Mouse (Mus musculus): Measurements from ENCODE around the gene Gm10697. TPM values are rescaled to one million over a fixed set of nuclear protein-coding genes. Genes with fewer than 3 reads are reported as not detected.
"Not testable (repeated sequence)": the region's sequence is repeated elsewhere in the genome, so short reads cannot be mapped to it uniquely, and the experiment has no call there.

Gene Gm10697
- not detected in 2 replicates for polyA plus RNA-seq (2016; fragmentation: Nextera tagmentation; extraction: Ambion mirVana)

DNA sequence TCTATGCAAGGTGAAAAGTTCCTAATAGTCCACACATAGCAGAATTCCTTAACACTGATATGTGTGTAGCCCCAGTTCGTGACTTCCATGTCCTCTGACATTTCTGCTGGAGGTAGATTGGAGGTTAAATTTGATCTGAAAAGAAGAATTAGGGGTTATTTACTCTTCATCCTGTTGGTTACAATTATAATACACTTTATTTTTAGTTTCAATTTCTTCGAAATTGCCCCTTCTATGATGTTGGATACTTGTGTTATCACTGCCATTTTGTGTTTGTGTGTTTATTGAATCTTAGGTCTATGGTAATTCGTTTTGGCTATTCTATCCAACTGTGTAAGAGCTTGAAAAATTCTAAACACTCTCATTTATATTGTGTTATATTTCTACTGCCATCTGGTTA, at the start of gene Gm10697:
Gm10697 (minus strand) TSS at position 101 of the 400 bp plus-strand sequence.
- H3K36me3 ChIP-seq; H3K4me2 ChIP-seq (replicated peaks); H3K9me3 ChIP-seq; H3K27me3 ChIP-seq; H3K4me1 ChIP-seq; ATAC-seq (ENCODE audit: insufficient number of reproducible peaks, insufficient read depth, low FRiP score, low TSS enrichment); H3K4me3 ChIP-seq; H3K27ac ChIP-seq; H3K9ac ChIP-seq: not testable (repeated sequence)
- 50% methylated on average over 1 of the region's 3 CpGs for WGBS

GRCm38 (mm10) chr3:94115071-94115470, 42.6 kb upstream of the Gm10697 start:
- not testable (repeated sequence) for H3K9ac ChIP-seq; H3K27me3 ChIP-seq; H3K27ac ChIP-seq; H3K4me2 ChIP-seq (replicated peaks); ATAC-seq (ENCODE audit: insufficient number of reproducible peaks, insufficient read depth, low FRiP score, low TSS enrichment); H3K9me3 ChIP-seq; H3K4me3 ChIP-seq; H3K36me3 ChIP-seq; H3K4me1 ChIP-seq
- 64% methylated on average over 1 of the region's 1 CpGs for WGBS

GRCm38 (mm10) chr3:94054785-94055184, 17.7 kb downstream of the Gm10697 start, which contains the start of gene Gm9125:
TSS of gene Gm9125 (minus strand) at chr3:94054885.
- not testable (repeated sequence) for H3K9me3 ChIP-seq; H3K27ac ChIP-seq; H3K4me1 ChIP-seq; H3K4me3 ChIP-seq; H3K9ac ChIP-seq; H3K27me3 ChIP-seq; H3K4me2 ChIP-seq (replicated peaks); ATAC-seq (ENCODE audit: insufficient number of reproducible peaks, insufficient read depth, low FRiP score, low TSS enrichment); H3K36me3 ChIP-seq
- WGBS = 73% methylated on average over 2 of the region's 3 CpGs

GRCm38 (mm10) chr3:94049566-94050121, 22.8 kb downstream of the Gm10697 start:
- not testable (repeated sequence) for H3K27ac ChIP-seq; H3K4me2 ChIP-seq (replicated peaks); H3K9me3 ChIP-seq; H3K27me3 ChIP-seq; H3K9ac ChIP-seq; ATAC-seq (ENCODE audit: insufficient number of reproducible peaks, insufficient read depth, low FRiP score, low TSS enrichment); H3K4me1 ChIP-seq; H3K36me3 ChIP-seq; H3K4me3 ChIP-seq
- WGBS = no CpG with 5 or more reads among the region's 5 CpGs

DNA sequence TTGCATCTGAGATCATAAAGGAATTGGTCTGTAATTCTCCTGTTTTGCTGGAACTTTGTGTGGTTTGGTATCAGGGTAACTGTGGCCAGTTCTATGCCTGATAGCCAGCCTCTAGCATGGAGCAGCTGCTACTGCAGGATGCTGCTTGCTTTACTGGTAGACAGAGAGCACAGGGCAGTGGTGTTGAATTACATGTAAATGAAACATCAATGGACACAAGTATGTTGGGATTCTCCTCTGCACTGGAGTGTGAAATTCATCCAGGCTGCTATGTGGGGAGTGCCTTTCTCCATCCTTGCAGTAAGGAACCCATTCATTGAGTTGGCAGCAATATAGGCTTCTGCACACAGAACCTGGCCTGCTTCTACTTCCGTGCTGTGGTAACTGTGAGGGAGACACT, 34.2 kb downstream of the Gm10697 start:
- H3K27me3 ChIP-seq; H3K9ac ChIP-seq; H3K36me3 ChIP-seq; H3K4me2 ChIP-seq (replicated peaks); H3K4me1 ChIP-seq; H3K27ac ChIP-seq; H3K9me3 ChIP-seq; H3K4me3 ChIP-seq; ATAC-seq (ENCODE audit: insufficient number of reproducible peaks, insufficient read depth, low FRiP score, low TSS enrichment): not testable (repeated sequence)
- 75% methylated on average over 1 of the region's 1 CpGs for WGBS

DNA sequence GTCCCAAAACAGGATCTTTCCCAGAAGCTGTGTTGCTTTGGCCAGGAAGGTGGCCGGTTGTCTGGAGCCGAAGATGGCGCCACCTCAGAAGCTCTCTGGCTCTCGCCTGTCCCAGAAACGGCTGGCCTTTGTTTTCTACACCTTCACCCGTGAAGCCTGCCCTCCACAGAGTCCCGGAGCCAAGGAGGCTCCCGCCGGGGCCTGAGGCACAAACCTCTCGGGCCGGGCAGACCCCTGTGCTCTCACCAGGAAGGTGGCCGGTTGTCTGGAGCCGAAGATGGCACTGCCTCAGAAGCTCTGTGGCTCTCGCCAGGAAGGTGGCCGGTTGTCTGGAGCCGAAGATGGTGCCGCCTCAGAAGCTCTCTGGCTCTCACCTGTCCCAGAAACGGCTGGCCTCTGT, 38.0 kb downstream of the Gm10697 start:
- H3K27ac ChIP-seq; ATAC-seq (ENCODE audit: insufficient number of reproducible peaks, insufficient read depth, low FRiP score, low TSS enrichment): not testable (repeated sequence)
- 89% methylated on average over 16 of the region's 18 CpGs for WGBS

More for the DNA sequence above, 38.0 kb downstream of the Gm10697 start:
- H3K4me1 ChIP-seq; H3K4me2 ChIP-seq (replicated peaks); H3K36me3 ChIP-seq; H3K4me3 ChIP-seq; H3K27me3 ChIP-seq; H3K9ac ChIP-seq; H3K9me3 ChIP-seq: not testable (repeated sequence)

Other genes with a start within 250 kb of the Gm10697 start
- gene Tdpoz3, start 246.6 kb downstream of the Gm10697 start, polyA plus RNA-seq (2016; fragmentation: Nextera tagmentation; extraction: Ambion mirVana) = not detected in 2 replicates
- gene Gm9117, start 129.1 kb downstream of the Gm10697 start, polyA plus RNA-seq (2016; fragmentation: Nextera tagmentation; extraction: Ambion mirVana) = not detected in 2 replicates
- gene Tdpoz5, start 111.3 kb downstream of the Gm10697 start, polyA plus RNA-seq (2016; fragmentation: Nextera tagmentation; extraction: Ambion mirVana) = not detected in 2 replicates
- not detected in 2 replicates for gene Gm9125, start 17.8 kb downstream of the Gm10697 start, polyA plus RNA-seq (2016; fragmentation: Nextera tagmentation; extraction: Ambion mirVana)
- gene Gm10696, start 105.5 kb upstream of the Gm10697 start, polyA plus RNA-seq (2016; fragmentation: Nextera tagmentation; extraction: Ambion mirVana) = not detected in 2 replicates
- gene Gm5286, start 124.1 kb upstream of the Gm10697 start, polyA plus RNA-seq (2016; fragmentation: Nextera tagmentation; extraction: Ambion mirVana) = not detected in 2 replicates
- gene Gm4778, start 191.4 kb upstream of the Gm10697 start, polyA plus RNA-seq (2016; fragmentation: Nextera tagmentation; extraction: Ambion mirVana) = not detected in 2 replicates
- gene Them4, start 237.4 kb upstream of the Gm10697 start, polyA plus RNA-seq (2016; fragmentation: Nextera tagmentation; extraction: Ambion mirVana) = 11.7 and 12.3 TPM in 2 replicates

Measured in embryonic facial prominence, embryonic 12.5 days (tissue).